Mouse (Mus musculus): ENCODE data around the gene Ehd4. TPM values are rescaled to one million over a fixed set of nuclear protein-coding genes. Genes with fewer than 3 reads are reported as not detected.

Ehd4 gene
- total and polyA plus RNA-seq, 2 experiments from 2014 or later = 250 to 547 TPM

DNA sequence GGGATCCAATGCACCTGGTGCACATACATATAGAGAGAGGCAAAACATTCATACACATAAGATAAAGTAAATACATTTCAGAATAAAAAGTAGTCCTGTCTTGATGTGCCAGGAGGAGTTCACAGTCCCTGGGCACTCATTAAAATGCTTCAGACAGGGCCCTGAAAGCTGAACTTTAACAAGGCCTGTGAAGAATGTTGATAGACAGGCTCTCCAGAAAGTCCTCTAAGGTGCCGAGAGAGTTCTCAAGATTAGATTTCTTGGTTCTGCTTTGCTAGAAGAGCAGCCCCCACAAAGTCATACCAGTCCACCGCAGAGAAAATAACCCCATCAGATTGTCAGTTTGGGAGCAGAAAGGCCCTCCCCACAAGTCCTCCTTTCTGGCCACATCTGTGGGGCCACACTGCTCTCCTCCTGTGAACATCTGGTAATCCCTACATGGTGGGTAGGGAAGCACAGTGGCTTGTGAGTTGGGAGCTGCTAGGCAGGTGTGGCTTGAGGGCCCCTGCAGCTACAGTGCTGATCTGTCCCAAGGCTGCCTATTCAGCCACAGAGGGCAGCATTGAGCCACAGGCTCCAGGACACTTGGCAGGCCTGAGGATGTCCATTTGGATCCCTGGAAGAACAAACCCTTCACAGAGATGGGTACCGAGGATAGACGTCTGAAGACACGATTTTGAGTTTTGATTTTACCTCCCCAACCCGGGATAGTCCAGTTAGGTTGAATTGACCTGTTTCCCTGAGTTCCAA lies 31.3 kb upstream of the Ehd4 start:
- Histone ChIP-seq H3K4me3 (ENCODE audit: low read depth, low read length) (no peak overlapping the region), H3K4me1 (ENCODE audit: control insufficient read depth, insufficient read depth) (no peaks in the 10 kb centered on the region), H3K9ac (replicated peaks; ENCODE audit: low read depth, low read length) (no peak overlapping the region), H3K4me2 (ENCODE audit: low read depth, low read length) (no peak overlapping the region), H3K27me3 (ENCODE audit: control insufficient read depth, insufficient read depth, low read length) (no peaks in the 10 kb centered on the region), H3K9me3 (replicated peaks; ENCODE audit: control insufficient read depth, low read length) (no peaks in the 10 kb centered on the region), H3K27ac (ENCODE audit: low read depth) (no peak overlapping the region), H3K36me3 (replicated peaks; ENCODE audit: control insufficient read depth, insufficient read depth, low read length) (0 out of 2 replicates have a peak, but pooled peaks cover 5% of the 10 kb centered on the region)
- WGBS = 62% methylated on average over 6 of the region's 6 CpGs
- ATAC-seq (ENCODE audit: insufficient read depth, low read depth) (no peak), DNase-seq (ENCODE audit: low spot score) (peak; percentile 32)
- no peak for TF ChIP-seq EP300 (IDR thresholded peaks at IDR 0.05; ENCODE audit: low read depth)
- peak; percentile 66 for TF ChIP-seq CTCF (IDR thresholded peaks at IDR 0.05; ENCODE audit: low read depth)

DNA sequence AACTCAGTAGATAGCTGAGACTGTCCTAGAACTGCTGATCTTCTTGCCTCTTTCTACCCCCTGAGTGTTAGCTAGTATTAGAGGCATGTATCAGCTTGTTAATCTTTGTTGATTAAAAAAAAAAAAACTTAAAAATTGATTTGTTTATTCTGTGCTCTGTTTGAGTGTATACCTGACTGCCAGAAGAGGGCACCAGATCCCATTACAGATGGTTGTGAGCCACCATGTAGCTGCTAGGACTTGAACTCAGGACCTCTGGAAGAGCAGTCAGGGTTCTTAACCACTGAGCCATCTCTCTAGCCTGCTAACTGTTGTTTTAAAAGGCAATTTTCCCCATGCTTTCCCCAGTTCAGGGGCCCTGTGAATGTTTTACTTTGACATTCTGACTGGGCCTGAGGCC lies 24.5 kb upstream of the Ehd4 start:
- TF ChIP-seq EP300 (IDR thresholded peaks at IDR 0.05; ENCODE audit: low read depth) = no peak
- TF ChIP-seq CTCF (IDR thresholded peaks at IDR 0.05; ENCODE audit: low read depth) = peak; percentile 23; the same call in 1 of the 2 replicates
- DNase-seq (ENCODE audit: low spot score) (no peak), ATAC-seq (ENCODE audit: insufficient read depth, low read depth) (no peak)
- no peak overlapping the region for H3K27ac ChIP-seq (ENCODE audit: low read depth)
- no peaks in the 10 kb centered on the region for H3K9me3 ChIP-seq (replicated peaks; ENCODE audit: control insufficient read depth, low read length)
- H3K4me2 ChIP-seq (ENCODE audit: low read depth, low read length) = no peak overlapping the region
- H3K27me3 ChIP-seq (ENCODE audit: control insufficient read depth, insufficient read depth, low read length) = no peaks in the 10 kb centered on the region
- no peak overlapping the region for H3K9ac ChIP-seq (replicated peaks; ENCODE audit: low read depth, low read length)
- H3K4me3 ChIP-seq (ENCODE audit: low read depth, low read length) = no peak overlapping the region
- H3K4me1 ChIP-seq (ENCODE audit: control insufficient read depth, insufficient read depth) = no peaks in the 10 kb centered on the region
- no peaks in the 10 kb centered on the region for H3K36me3 ChIP-seq (replicated peaks; ENCODE audit: control insufficient read depth, insufficient read depth, low read length)

GRCm38 (mm10) chr2:120173718-120174117 lies 19.3 kb upstream of the Ehd4 start:
- Histone ChIP-seq H3K27ac (ENCODE audit: low read depth) (no peak overlapping the region), H3K27me3 (ENCODE audit: control insufficient read depth, insufficient read depth, low read length) (no peaks in the 10 kb centered on the region; the same call in 1 of the 2 replicates), H3K9ac (replicated peaks; ENCODE audit: low read depth, low read length) (no peak overlapping the region), H3K4me1 (ENCODE audit: control insufficient read depth, insufficient read depth) (no peaks in the 10 kb centered on the region), H3K4me2 (ENCODE audit: low read depth, low read length) (peak overlapping the region; percentile 8; the same call in 1 of the 2 replicates), H3K4me3 (ENCODE audit: low read depth, low read length) (no peak overlapping the region), H3K36me3 (replicated peaks; ENCODE audit: control insufficient read depth, insufficient read depth, low read length) (no peaks in the 10 kb centered on the region), H3K9me3 (replicated peaks; ENCODE audit: control insufficient read depth, low read length) (no peaks in the 10 kb centered on the region)
- 20% methylated on average over 10 of the region's 10 CpGs for WGBS
- ATAC-seq (ENCODE audit: insufficient read depth, low read depth) (no peak), DNase-seq (ENCODE audit: low spot score) (no peak)
- TF ChIP-seq EP300 (IDR thresholded peaks at IDR 0.05; ENCODE audit: low read depth) (no peak), CTCF (IDR thresholded peaks at IDR 0.05; ENCODE audit: low read depth) (peak; percentile 80)

DNA sequence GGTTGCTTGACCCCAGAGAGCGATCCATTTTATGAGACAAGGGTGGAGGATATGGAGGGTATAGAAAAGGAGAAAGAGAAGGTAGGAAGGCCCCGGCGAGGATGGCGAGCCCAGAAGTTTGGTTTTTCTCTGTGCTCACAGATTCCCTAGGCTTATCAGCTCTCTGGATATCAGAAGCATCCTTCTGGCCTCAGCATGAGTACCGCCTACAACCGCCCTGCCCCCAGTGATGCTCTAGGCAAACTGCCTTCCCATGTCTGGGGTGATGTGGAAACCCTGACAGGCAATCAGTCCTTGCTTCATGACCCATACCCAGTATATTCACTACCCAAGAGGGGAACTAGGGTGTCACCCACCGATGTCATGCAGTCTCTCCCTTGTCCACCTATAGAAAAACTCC lies 17.0 kb upstream of the Ehd4 start:
- WGBS = 69% methylated on average over 7 of the region's 7 CpGs
- DNase-seq (ENCODE audit: low spot score) = no peak
- TF ChIP-seq CTCF (IDR thresholded peaks at IDR 0.05; ENCODE audit: low read depth) (no peak), EP300 (IDR thresholded peaks at IDR 0.05; ENCODE audit: low read depth) (no peak)
- H3K4me1 ChIP-seq (ENCODE audit: control insufficient read depth, insufficient read depth) = no peaks in the 10 kb centered on the region
- H3K4me3 ChIP-seq (ENCODE audit: low read depth, low read length) = no peak overlapping the region
- ATAC-seq (ENCODE audit: insufficient read depth, low read depth) = no peak
- no peaks in the 10 kb centered on the region; the same call in 1 of the 2 replicates for H3K27me3 ChIP-seq (ENCODE audit: control insufficient read depth, insufficient read depth, low read length)
- H3K36me3 ChIP-seq (replicated peaks; ENCODE audit: control insufficient read depth, insufficient read depth, low read length) = no peaks in the 10 kb centered on the region
- H3K27ac ChIP-seq (ENCODE audit: low read depth) = no peak overlapping the region
- no peak overlapping the region for H3K9ac ChIP-seq (replicated peaks; ENCODE audit: low read depth, low read length)
- no peaks in the 10 kb centered on the region for H3K9me3 ChIP-seq (replicated peaks; ENCODE audit: control insufficient read depth, low read length)
- no peak overlapping the region for H3K4me2 ChIP-seq (ENCODE audit: low read depth, low read length)

DNA sequence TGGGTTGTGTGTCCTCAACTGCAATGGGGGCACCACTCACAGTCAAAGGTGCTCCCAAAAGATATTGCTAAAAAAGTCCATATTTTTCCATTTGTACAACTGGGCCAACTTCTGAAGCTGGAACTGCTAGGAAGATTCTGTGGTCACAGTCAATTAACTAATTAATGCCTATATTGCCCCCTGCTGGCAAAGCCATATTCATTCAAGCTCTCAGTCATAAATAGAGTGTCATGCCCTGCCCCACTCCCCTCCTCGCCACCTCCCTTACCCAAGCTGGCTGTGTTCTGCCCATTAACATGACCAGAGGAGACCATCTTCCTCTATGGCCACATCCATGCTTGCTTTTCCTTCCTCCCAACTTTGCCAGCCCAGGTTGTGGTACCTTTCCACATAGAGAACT lies 16.3 kb upstream of the Ehd4 start:
- no peak overlapping the region for H3K4me2 ChIP-seq (ENCODE audit: low read depth, low read length)
- DNase-seq (ENCODE audit: low spot score) (peak; percentile 59), ATAC-seq (ENCODE audit: insufficient read depth, low read depth) (peak; percentile 24; the same call in 1 of the 2 replicates)
- peak; percentile 62 for TF ChIP-seq CTCF (IDR thresholded peaks at IDR 0.05; ENCODE audit: low read depth)
- TF ChIP-seq EP300 (IDR thresholded peaks at IDR 0.05; ENCODE audit: low read depth) = no peak
- no peak overlapping the region for H3K4me3 ChIP-seq (ENCODE audit: low read depth, low read length)
- no peaks in the 10 kb centered on the region for H3K36me3 ChIP-seq (replicated peaks; ENCODE audit: control insufficient read depth, insufficient read depth, low read length)
- H3K9me3 ChIP-seq (replicated peaks; ENCODE audit: control insufficient read depth, low read length) = no peaks in the 10 kb centered on the region
- no peaks in the 10 kb centered on the region for H3K4me1 ChIP-seq (ENCODE audit: control insufficient read depth, insufficient read depth)
- H3K27me3 ChIP-seq (ENCODE audit: control insufficient read depth, insufficient read depth, low read length) = no peaks in the 10 kb centered on the region; the same call in 1 of the 2 replicates
- H3K9ac ChIP-seq (replicated peaks; ENCODE audit: low read depth, low read length) = no peak overlapping the region
- WGBS = 24% methylated on average over 1 of the region's 1 CpGs
- no peak overlapping the region for H3K27ac ChIP-seq (ENCODE audit: low read depth)

Measured in heart, postnatal 0 days (tissue).